Mouse (Mus musculus): ENCODE results near the gene Rpusd4. TPM values are rescaled to one million over a fixed set of nuclear protein-coding genes. Genes with fewer than 3 reads are reported as not detected.

The Rpusd4 gene
- polyA plus RNA-seq, 1 experiment, result 9.4 TPM

DNA sequence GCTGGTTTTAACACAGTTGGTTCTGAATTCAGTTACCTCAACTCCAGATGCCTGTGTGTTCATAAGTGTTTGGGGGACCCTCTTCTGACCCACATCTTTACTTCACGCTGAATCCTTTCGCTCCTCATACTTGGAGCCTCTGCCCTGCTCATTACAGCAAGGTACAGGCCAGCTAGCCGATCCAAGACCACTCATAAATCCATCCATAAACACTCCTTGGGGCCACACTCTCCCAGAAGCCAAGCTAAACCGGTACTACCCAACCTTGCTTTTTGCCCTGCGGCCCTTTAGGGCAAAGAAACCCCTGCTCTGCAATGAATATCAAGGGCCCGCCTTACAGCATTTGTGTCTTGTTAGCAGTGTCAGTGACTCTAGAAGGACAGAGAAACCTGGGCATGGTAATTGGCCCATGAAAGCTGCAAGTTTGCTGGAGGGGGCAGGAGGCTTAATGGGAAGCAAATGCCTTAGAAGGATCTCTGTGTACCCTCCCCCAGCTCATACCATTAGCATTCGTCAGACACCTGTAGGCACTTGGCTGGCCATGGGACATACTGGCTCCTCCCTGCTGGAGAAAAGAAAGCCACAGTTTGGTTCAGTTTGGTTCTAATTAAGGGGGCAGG, 59.1 kb downstream of the Rpusd4 start:
- DNase-seq (ENCODE audit: low read depth in 1 of 2, low spot score in 2 of 2), result no peak
- H3K36me3 ChIP-seq (ENCODE audit: control insufficient read depth, insufficient read depth, low read length), result no peaks in the 10 kb centered on the region
- no peaks in the 10 kb centered on the region for H3K27me3 ChIP-seq (ENCODE audit: control insufficient read depth, insufficient read depth, low read length)
- H3K4me3 ChIP-seq (ENCODE audit: extremely low read depth, insufficient read depth, insufficient read length), result no peak overlapping the region
- TF ChIP-seq POLR2A (IDR thresholded peaks at IDR 0.05; ENCODE audit: low read depth, low read length) (no peak), CTCF (IDR thresholded peaks at IDR 0.05; ENCODE audit: extremely low read depth, insufficient read depth, insufficient read length, insufficient replicate concordance) (no peak)
- no peak overlapping the region for H3K27ac ChIP-seq (ENCODE audit: insufficient read depth, low read length)
- no peaks in the 10 kb centered on the region for H3K4me1 ChIP-seq (ENCODE audit: control insufficient read depth, insufficient read depth, insufficient read length)
- whole genome bisulfite sequencing, result 85% methylated on average over 7 of the region's 7 CpGs

Other genes starting within 250 kb of the Rpusd4 start
- gene St3gal4, start 148.6 kb upstream of the Rpusd4 start, polyA plus RNA-seq (2012; rRNA removed), result 10.3 and 11.6 TPM in 2 replicates
- 27.0 and 36.0 TPM in 2 replicates for gene Dcps, start 91.8 kb upstream of the Rpusd4 start, polyA plus RNA-seq (2012; rRNA removed)
- 34.0 and 35.3 TPM in 2 replicates for gene Srpr, start 67.7 kb upstream of the Rpusd4 start, polyA plus RNA-seq (2012; rRNA removed)
- gene Tirap, start 67.6 kb upstream of the Rpusd4 start, polyA plus RNA-seq (2012; rRNA removed), result 9.2 and 12.6 TPM in 2 replicates
- 16.3 and 16.6 TPM in 2 replicates for gene Foxred1, start 56.8 kb upstream of the Rpusd4 start, polyA plus RNA-seq (2012; rRNA removed)
- gene Fam118b, start 60 bp upstream of the Rpusd4 start, polyA plus RNA-seq (2012; rRNA removed), result 7.2 and 9.6 TPM in 2 replicates
- 2.3 and 2.4 TPM in 2 replicates for gene Cdon, start 153.3 kb downstream of the Rpusd4 start, polyA plus RNA-seq (2012; rRNA removed)